Mouse (Mus musculus): ENCODE data around the gene Msrb3. TPM values are rescaled to one million over a fixed set of nuclear protein-coding genes. Genes with fewer than 3 reads are reported as not detected.

Gene Msrb3
- total and polyA plus RNA-seq, 3 experiments, result not detected

DNA sequence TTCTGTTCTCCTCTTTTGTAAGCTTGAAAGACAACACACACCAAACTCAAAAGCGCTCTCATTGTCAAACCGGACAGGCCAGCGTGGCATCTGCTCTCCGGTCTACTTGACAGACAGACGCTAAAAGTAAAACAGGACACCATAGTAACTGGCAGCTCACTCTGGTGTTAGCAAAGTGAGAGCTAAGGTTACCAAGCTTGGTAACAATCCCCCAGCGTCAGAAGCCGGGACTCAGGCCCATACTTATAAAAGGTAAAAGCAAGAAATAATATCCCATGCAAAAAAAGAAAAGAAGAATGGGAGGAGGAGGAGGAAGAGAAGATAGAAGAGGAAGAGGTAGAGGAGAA, 15.9 kb downstream of the Msrb3 start:
- Histone ChIP-seq H3K9ac (ENCODE audit: insufficient read depth, low read depth) (no peak overlapping the region), H3K36me3 (replicated peaks in 1 of 2; ENCODE audit: control insufficient read depth in 1 of 2, insufficient read depth in 1 of 2, low read length in 1 of 2) (no peaks in the 10 kb centered on the region), H3K4me3 (replicated peaks in 1 of 3; ENCODE audit: low read depth in 2 of 3, low read length in 2 of 3, poor library complexity in 1 of 3) (peak overlapping the region in 1 of 3 experiments; percentile 27), H3K27ac (ENCODE audit: insufficient read depth, low read depth) (no peak overlapping the region), H3K27me3 (replicated peaks) (no peaks in the 10 kb centered on the region), H3K4me2 (ENCODE audit: insufficient read depth, low read depth, poor library complexity, severe bottlenecking) (peak overlapping the region; percentile 55), H3K79me2 (replicated peaks; ENCODE audit: control insufficient read depth, extremely low read depth, insufficient read depth, poor library complexity, severe bottlenecking) (no peaks in the 10 kb centered on the region), H3K9me3 (replicated peaks; ENCODE audit: low read length) (peaks cover 4% of the 10 kb centered on the region), H3K4me1 (ENCODE audit: control insufficient read depth in 1 of 2, insufficient read depth in 2 of 2) (peaks cover 3 to 28% of the 10 kb centered on the region in 2 experiments; a peak in 2 of 4 replicates)
- no peak for DNase-seq (ENCODE audit: extremely low read depth)
- dilution Hi-C loops (cut with MboI; ENCODE audit: extremely low pct_ligation_motif_present, extremely low pct_unique_long_range_greater_than_20kb, low sequenced_read_pairs), result no loop called here
- no peak for TF ChIP-seq BHLHE40 (IDR thresholded peaks at IDR 0.05; ENCODE audit: low read depth, low read length)
- in situ Hi-C loops (cut with MboI; ENCODE audit: low pct_ligation_motif_present, low pct_unique_long_range_greater_than_20kb, low sequenced_read_pairs), result no loop called here

DNA sequence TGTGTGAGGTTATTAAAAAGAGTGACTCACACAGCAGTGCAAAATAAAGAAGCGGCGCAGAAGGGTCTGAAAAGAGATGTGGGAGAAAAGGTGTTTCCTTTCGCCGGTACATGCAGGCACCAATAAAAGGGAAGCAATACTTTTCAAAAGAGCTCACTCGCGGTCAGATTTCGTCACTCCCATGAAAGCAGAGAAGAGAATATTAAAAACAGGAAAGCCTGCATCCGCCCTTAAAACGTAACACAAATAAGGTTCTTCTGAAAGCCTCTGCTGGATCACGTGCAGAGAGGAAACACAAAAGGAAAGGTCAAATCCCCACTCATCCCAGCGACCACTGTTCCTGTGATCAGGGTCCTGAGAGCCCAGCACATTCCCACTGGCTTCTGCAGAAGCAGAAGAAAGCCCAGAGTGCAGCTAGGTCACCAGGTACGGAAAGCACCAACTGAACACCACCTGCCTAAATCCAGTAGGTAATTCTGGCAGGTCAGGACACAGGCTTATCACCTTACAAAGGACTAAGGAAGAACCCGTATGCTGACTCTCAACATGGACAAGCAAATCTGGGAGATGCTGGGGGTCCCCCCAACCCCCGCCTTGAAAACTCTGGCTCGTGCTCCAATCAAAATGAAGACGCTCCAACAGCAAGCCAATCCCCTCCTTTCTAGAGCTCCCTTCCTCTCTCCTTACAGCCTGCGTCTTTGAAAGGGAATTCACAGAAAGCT, 16.4 kb downstream of the Msrb3 start:
- no peaks in the 10 kb centered on the region for H3K36me3 ChIP-seq (replicated peaks in 1 of 2; ENCODE audit: control insufficient read depth in 1 of 2, insufficient read depth in 1 of 2, low read length in 1 of 2)
- peak; percentile 91 for DNase-seq (ENCODE audit: extremely low read depth)
- H3K27ac ChIP-seq (ENCODE audit: insufficient read depth, low read depth), result no peak overlapping the region
- no peaks in the 10 kb centered on the region for H3K79me2 ChIP-seq (replicated peaks; ENCODE audit: control insufficient read depth, extremely low read depth, insufficient read depth, poor library complexity, severe bottlenecking)
- H3K9ac ChIP-seq (ENCODE audit: insufficient read depth, low read depth), result no peak overlapping the region
- in situ Hi-C loops (cut with MboI; ENCODE audit: low pct_ligation_motif_present, low pct_unique_long_range_greater_than_20kb, low sequenced_read_pairs) (no loop called here), dilution Hi-C loops (cut with MboI; ENCODE audit: extremely low pct_ligation_motif_present, extremely low pct_unique_long_range_greater_than_20kb, low sequenced_read_pairs) (no loop called here)
- H3K4me3 ChIP-seq (replicated peaks in 1 of 3; ENCODE audit: low read depth in 2 of 3, low read length in 2 of 3, poor library complexity in 1 of 3), result peak overlapping the region in 1 of 3 experiments; percentile 28
- peak overlapping the region; percentile 69 for H3K4me2 ChIP-seq (ENCODE audit: insufficient read depth, low read depth, poor library complexity, severe bottlenecking)
- peaks cover 4% of the 10 kb centered on the region for H3K9me3 ChIP-seq (replicated peaks; ENCODE audit: low read length)
- peaks cover 3 to 28% of the 10 kb centered on the region in 2 experiments; a peak in 2 of 4 replicates for H3K4me1 ChIP-seq (ENCODE audit: control insufficient read depth in 1 of 2, insufficient read depth in 2 of 2)
- no peaks in the 10 kb centered on the region for H3K27me3 ChIP-seq (replicated peaks)
- TF ChIP-seq ZC3H11A (IDR thresholded peaks at IDR 0.05; ENCODE audit: low read depth, low read length) (no peak), PAX5 (IDR thresholded peaks at IDR 0.05; ENCODE audit: low read length) (no peak), JUN (IDR thresholded peaks at IDR 0.05; ENCODE audit: insufficient read depth, low read depth, low read length) (peak; percentile 54; the same call in 1 of the 2 replicates), ELF1 (IDR thresholded peaks at IDR 0.05; ENCODE audit: low read depth, low read length) (no peak), EP300 (IDR thresholded peaks at IDR 0.05; ENCODE audit: low read length) (peak; percentile 95), CHD2 (IDR thresholded peaks at IDR 0.05; ENCODE audit: low read length) (peak; percentile 72; the same call in 1 of the 2 replicates), IRF4 (IDR thresholded peaks at IDR 0.05; ENCODE audit: low read depth, low read length) (peak; percentile 87), MAFK (IDR thresholded peaks at IDR 0.05; ENCODE audit: insufficient replicate concordance, low read length) (no peak), RCOR1 (conservative IDR thresholded peaks at IDR 0.05; ENCODE audit: low read depth, low read length) (peak; percentile 72), CHD1 (IDR thresholded peaks at IDR 0.05; ENCODE audit: low read depth, low read length) (no peak), E2F4 (IDR thresholded peaks at IDR 0.05; ENCODE audit: insufficient replicate concordance, low read depth, low read length) (no peak), POLR2A (IDR thresholded peaks at IDR 0.05; ENCODE audit: low read depth, low read length) (no peak), KAT2A (IDR thresholded peaks at IDR 0.05; ENCODE audit: insufficient replicate concordance, low read length) (0 out of 2 replicates have a peak, but pooled peaks have one; percentile 38), TBP (conservative IDR thresholded peaks at IDR 0.05; ENCODE audit: low read depth, low read length) (no peak), MXI1 (IDR thresholded peaks at IDR 0.05; ENCODE audit: low read depth, low read length) (peak; percentile 40; the same call in 1 of the 2 replicates), USF2 (conservative IDR thresholded peaks at IDR 0.05; ENCODE audit: low read depth, low read length) (no peak), NRF1 (IDR thresholded peaks at IDR 0.05; ENCODE audit: low read depth, low read length) (no peak), JUND (conservative IDR thresholded peaks at IDR 0.05; ENCODE audit: low read depth, low read length) (0 out of 2 replicates have a peak, but pooled peaks have one; percentile 30), ZKSCAN1 (IDR thresholded peaks at IDR 0.05; ENCODE audit: borderline replicate concordance, low read depth, low read length) (no peak), ZNF384 (IDR thresholded peaks at IDR 0.05; ENCODE audit: low read depth, low read length) (peak; percentile 31), SIN3A (IDR thresholded peaks at IDR 0.05; ENCODE audit: low read length) (peak; percentile 24; the same call in 1 of the 2 replicates), UBTF (IDR thresholded peaks at IDR 0.05; ENCODE audit: low read depth, low read length) (no peak), MYC (IDR thresholded peaks at IDR 0.05; ENCODE audit: low read depth, low read length) (peak; percentile 59; the same call in 1 of the 2 replicates), RAD21 (IDR thresholded peaks at IDR 0.05; ENCODE audit: low read depth, low read length) (no peak), ETS1 (conservative IDR thresholded peaks at IDR 0.05; ENCODE audit: low read depth, low read length) (peak; percentile 77), MEF2A (IDR thresholded peaks at IDR 0.05; ENCODE audit: borderline replicate concordance, low read depth, low read length) (peak; percentile 56), CTCF (conservative IDR thresholded peaks at IDR 0.05 in 1 of 2, IDR thresholded peaks at IDR 0.05 in 1 of 2; ENCODE audit: low read depth in 2 of 2, low read length in 2 of 2) (no peak), USF1 (IDR thresholded peaks at IDR 0.05; ENCODE audit: low read depth, low read length) (peak; percentile 30), MAX (IDR thresholded peaks at IDR 0.05; ENCODE audit: low read length) (peak; percentile 49; the same call in 1 of the 2 replicates), BHLHE40 (IDR thresholded peaks at IDR 0.05; ENCODE audit: low read depth, low read length) (peak; percentile 96), HCFC1 (IDR thresholded peaks at IDR 0.05; ENCODE audit: low read depth, low read length) (no peak), SMC3 (IDR thresholded peaks at IDR 0.05; ENCODE audit: low read depth, low read length) (no peak)
